8 mouse cellular contexts compared by ENCODE assay signal in genomic region chr8:121084210-121084951, GRCm38 (mm10). TPM values are rescaled to one million over a fixed set of nuclear protein-coding genes. Genes with fewer than 3 reads are reported as not detected.
DNase-seq lines count a peak whose midpoint lies in the region; ATAC-seq and TF ChIP-seq lines count a peak whose summit lies in the region.

Foxf1 (plus strand) TSS chr8:121084386.

- no peak for TF ChIP-seq POLR2A in olfactory bulb, adult 2 months (IDR thresholded peaks at IDR 0.05; ENCODE audit: insufficient read depth, low read depth, low read length)

- peak within 1 kb of the TSS; percentile 82 for H3K4me2 ChIP-seq in hindbrain, embryonic 12.5 days (replicated peaks)
- peak within 1 kb of the TSS; percentile 67 for H3K4me2 ChIP-seq in liver, embryonic 16.5 days (ENCODE audit: low read depth, low read length)

- H3K9ac ChIP-seq in hindbrain, embryonic 12.5 days: peak within 1 kb of the TSS; percentile 50
- H3K9ac ChIP-seq in liver, embryonic 16.5 days (ENCODE audit: low read depth, low read length): no peak within 1 kb of the TSS; the same call in 1 of the 2 replicates

- H3K9me3 ChIP-seq in hindbrain, embryonic 12.5 days (replicated peaks): no peaks in the 10 kb centered on the region
- no peaks in the 10 kb centered on the region for H3K9me3 ChIP-seq in liver, embryonic 16.5 days (replicated peaks; ENCODE audit: control insufficient read depth, low read length)

- no peaks in the 10 kb centered on the region for H3K4me1 ChIP-seq in brown adipose tissue, adult 24 weeks (ENCODE audit: control insufficient read depth, insufficient read depth, insufficient read length, low read length)
- peaks cover 27% of the 10 kb centered on the region for H3K4me1 ChIP-seq in hindbrain, embryonic 12.5 days
- no peaks in the 10 kb centered on the region; the same call in 1 of the 2 replicates for H3K4me1 ChIP-seq in liver, embryonic 16.5 days (ENCODE audit: control insufficient read depth, low read depth, low read length)
- peaks cover 20% of the 10 kb centered on the region for H3K4me1 ChIP-seq in olfactory bulb, adult 2 months (ENCODE audit: control insufficient read depth, insufficient read depth, low read length)

- H3K36me3 ChIP-seq in hindbrain, embryonic 12.5 days: no peaks in the 10 kb centered on the region
- no peaks in the 10 kb centered on the region for H3K36me3 ChIP-seq in liver, embryonic 16.5 days (ENCODE audit: control insufficient read depth, insufficient read depth)

- no peak for TF ChIP-seq CTCF in olfactory bulb, adult 2 months (IDR thresholded peaks at IDR 0.05; ENCODE audit: insufficient read depth, low read depth, low read length)

- DNase-seq in heart, adult 18-20 months: peak; percentile 23 to 32
- no peak for DNase-seq in heart, adult 11 months
- no peak for DNase-seq in spleen, adult 12 weeks (ENCODE audit: low spot score)
- no peak for DNase-seq in layer of hippocampus, postnatal 25 days (ENCODE audit: extremely low spot score in 1 of 2, low spot score in 1 of 2)

- H3K27ac ChIP-seq in brown adipose tissue, adult 24 weeks (replicated peaks; ENCODE audit: low read depth, low read length): no peak within 1 kb of the TSS
- no peak within 1 kb of the TSS for H3K27ac ChIP-seq in hindbrain, embryonic 12.5 days
- H3K27ac ChIP-seq in liver, embryonic 16.5 days (ENCODE audit: low read length): peak within 1 kb of the TSS; percentile 33
- H3K27ac ChIP-seq in olfactory bulb, adult 2 months (ENCODE audit: insufficient read depth, low read depth, low read length): no peak within 1 kb of the TSS

- WGBS in hindbrain, embryonic 12.5 days: under 1% methylated on average over 64 of the region's 83 CpGs
- under 1% methylated on average over 71 of the region's 83 CpGs for WGBS in liver, embryonic 16.5 days (ENCODE audit: insufficient replicate concordance)
- under 1% methylated on average over 82 of the region's 83 CpGs for WGBS in olfactory bulb, adult 2 months

- ATAC-seq in hindbrain, embryonic 12.5 days (ENCODE audit: low FRiP score): 0 out of 2 replicates have a peak, but pooled peaks have one; percentile 32
- peak; percentile 39 for ATAC-seq in liver, embryonic 16.5 days (ENCODE audit: low read depth)

- H3K4me3 ChIP-seq in brown adipose tissue, adult 24 weeks (ENCODE audit: insufficient read depth, low read depth, low read length): peak within 1 kb of the TSS; percentile 73
- peak within 1 kb of the TSS; percentile 43 for H3K4me3 ChIP-seq in hindbrain, embryonic 12.5 days
- H3K4me3 ChIP-seq in liver, embryonic 16.5 days (ENCODE audit: low read depth, low read length): peak within 1 kb of the TSS; percentile 54
- H3K4me3 ChIP-seq in olfactory bulb, adult 2 months (ENCODE audit: insufficient read depth, low read depth, low read length): peak within 1 kb of the TSS; percentile 42

- H3K27me3 ChIP-seq in hindbrain, embryonic 12.5 days: peaks cover 99% of the 10 kb centered on the region
- H3K27me3 ChIP-seq in liver, embryonic 16.5 days (ENCODE audit: control insufficient read depth, insufficient read depth, low read depth, low read length): peaks cover 99% of the 10 kb centered on the region

RNA-seq across cellular contexts. Expression of gene Foxf1, which starts in this region (rescaled TPM):
- under 1 TPM; 0.15 to 0.31 TPM for total RNA-seq in heart, adult 18-20 months (2021)
- not detected in 2 replicates for polyA plus RNA-seq in brown adipose tissue, adult 24 weeks (2012; ENCODE audit: insufficient read depth, insufficient read length, missing spikeins)
- 2.0 and 3.2 TPM in 2 replicates for polyA plus RNA-seq in hindbrain, embryonic 12.5 days (2016; fragmentation: Nextera tagmentation; extraction: Ambion mirVana)
- polyA plus RNA-seq in liver, embryonic 16.5 days (2015; fragmentation: Nextera tagmentation; extraction: Ambion mirVana): 2.6 and 2.7 TPM in 2 replicates
- not detected in 2 replicates for polyA plus RNA-seq in olfactory bulb, adult 2 months (2012; ENCODE audit: insufficient read depth, insufficient read length, low replicate concordance, missing spikeins)
- 1 to 10 TPM in 1 of 2 experiments, under 1 TPM in 1; 0.87 to 1.0 TPM for total RNA-seq in layer of hippocampus, postnatal 25 days (2021)

Comparison
In these comparisons a context has a peak if more than half of its experiments do, and no peak if none do; other contexts are left out.
1. Peak in DNase-seq in heart, adult 18-20 months; RNA of the gene not detected or under 1 TPM.